Mouse (Mus musculus) thymus, adult 2 months (tissue): ENCODE data around the gene Nat8.
"Not testable (repeated sequence)": the region's sequence is repeated elsewhere in the genome, so short reads cannot be mapped to it uniquely, and the experiment has no call there.

ENCODE experiments used
- CTCF ChIP-seq: fragments of 200-500 bp; IDR thresholded peaks from 2 replicates; pipeline ENCODE4 v1.5.1; 2012; ENCODE audit warnings: mild to moderate bottlenecking, control low read depth, low read length, moderate library complexity, borderline replicate concordance; ENCODE audit not compliant: control insufficient read depth, poor library complexity, insufficient read depth; ENCODE audit errors: extremely low read depth
- POLR2A ChIP-seq: fragments of 200-500 bp; IDR thresholded peaks from 2 replicates; pipeline ENCODE4 v1.6.1; 2012; ENCODE audit warnings: mild to moderate bottlenecking, low read length, control low read depth, moderate library complexity; ENCODE audit not compliant: control insufficient read depth, poor library complexity, insufficient read depth; ENCODE audit errors: extremely low read depth

GRCm38 (mm10) chr6:85843677-85844458, 12.0 kb upstream of the Nat8 start:
- not testable (repeated sequence) for TF ChIP-seq CTCF, POLR2A
